Mouse (Mus musculus) liver, embryonic 12.5 days (tissue): Measurements from ENCODE around the gene Wbp1l. TPM values are rescaled to one million over a fixed set of nuclear protein-coding genes. Genes with fewer than 3 reads are reported as not detected.

Experiments
- ATAC-seq: fragments of 200-750 bp; cut with Nextera tagmentation; 2 replicates; pipeline ENCODE4 v1.8.0; 2017; ENCODE audit warnings: moderate number of reproducible peaks, mild to moderate bottlenecking, moderate library complexity
- H3K27ac ChIP-seq: fragments of 300-500 bp; sonication (generic); 2 replicates; pipeline ENCODE4 v1.5.1; 2016; ENCODE audit warnings: mild to moderate bottlenecking
- H3K27me3 ChIP-seq: fragments of 300-500 bp; sonication (generic); replicated peaks from 2 replicates; pipeline ENCODE4 v1.6.1; 2016; ENCODE audit warnings: mild to moderate bottlenecking, moderate library complexity
- H3K36me3 ChIP-seq: fragments of 300-500 bp; sonication (generic); 2 replicates; pipeline ENCODE4 v1.6.1; 2016; ENCODE audit warnings: mild to moderate bottlenecking, moderate library complexity
- H3K4me1 ChIP-seq: fragments of 300-500 bp; sonication (generic); 2 replicates; pipeline ENCODE4 v1.6.1; 2016
- H3K4me2 ChIP-seq: fragments of 300-500 bp; sonication (generic); 2 replicates; pipeline ENCODE4 v1.6.1; 2016; ENCODE audit warnings: mild to moderate bottlenecking, moderate library complexity
- H3K4me3 ChIP-seq: fragments of 300-500 bp; sonication (generic); 2 replicates; pipeline ENCODE4 v1.5.1; 2016; ENCODE audit warnings: mild to moderate bottlenecking, moderate library complexity
- H3K9ac ChIP-seq: fragments of 300-500 bp; sonication (generic); 2 replicates; pipeline ENCODE4 v1.6.1; 2016; ENCODE audit warnings: mild to moderate bottlenecking, moderate library complexity
- H3K9me3 ChIP-seq: fragments of 300-500 bp; sonication (generic); replicated peaks from 2 replicates; pipeline ENCODE4 v1.6.1; 2016; ENCODE audit warnings: mild to moderate bottlenecking, moderate library complexity
- WGBS: fragments of 180-500 bp; shearing (Covaris S2); methylation state at CpG from one replicate; pipeline ENCODE4 v1.1.7; 2016; ENCODE audit not compliant: insufficient replicate concordance; 5-methylcytosine and 5-hydroxymethylcytosine counted together
- polyA plus RNA-seq: library from polyadenylated mRNA; unstranded; fragments of >200 nt; fragmentation: Nextera tagmentation; extraction: Ambion mirVana; gene quantifications from 2 replicates; pipeline ENCODE4 v1.2.1, GENCODE M21; 2016

The Wbp1l gene
- polyA plus RNA-seq, 1 experiment from 2014 or later: 24.9 TPM

DNA sequence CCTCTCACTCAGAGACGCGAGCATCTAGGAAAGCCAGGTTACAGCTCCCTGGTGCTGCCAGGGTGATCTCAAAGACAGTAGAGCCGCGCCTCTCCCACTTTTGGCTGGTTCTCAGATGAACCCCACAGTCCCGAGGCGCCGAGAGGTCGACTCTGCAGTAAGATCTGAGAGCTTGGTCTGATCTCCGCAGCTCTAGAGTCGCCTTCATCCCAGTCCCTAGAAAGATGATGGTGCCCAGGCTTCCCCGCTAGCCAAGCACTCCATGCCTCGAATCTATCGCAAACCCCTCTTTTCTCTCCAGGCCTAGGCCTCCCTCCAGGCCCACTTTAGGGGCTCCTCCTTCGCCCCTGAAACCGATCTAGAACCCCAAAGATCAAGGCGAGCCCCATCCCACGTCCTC, 26.3 kb upstream of the Wbp1l start:
- no peaks in the 10 kb centered on the region for H3K27me3 ChIP-seq
- WGBS: 1% methylated on average over 17 of the region's 17 CpGs
- H3K4me2 ChIP-seq: peak overlapping the region; percentile 94
- ATAC-seq: peak; percentile 22
- H3K4me3 ChIP-seq: peak overlapping the region; percentile 78
- peaks cover 39% of the 10 kb centered on the region for H3K4me1 ChIP-seq
- H3K36me3 ChIP-seq: no peaks in the 10 kb centered on the region
- H3K9me3 ChIP-seq: no peaks in the 10 kb centered on the region
- H3K9ac ChIP-seq: peak overlapping the region; percentile 75
- H3K27ac ChIP-seq: peak overlapping the region; percentile 59

DNA sequence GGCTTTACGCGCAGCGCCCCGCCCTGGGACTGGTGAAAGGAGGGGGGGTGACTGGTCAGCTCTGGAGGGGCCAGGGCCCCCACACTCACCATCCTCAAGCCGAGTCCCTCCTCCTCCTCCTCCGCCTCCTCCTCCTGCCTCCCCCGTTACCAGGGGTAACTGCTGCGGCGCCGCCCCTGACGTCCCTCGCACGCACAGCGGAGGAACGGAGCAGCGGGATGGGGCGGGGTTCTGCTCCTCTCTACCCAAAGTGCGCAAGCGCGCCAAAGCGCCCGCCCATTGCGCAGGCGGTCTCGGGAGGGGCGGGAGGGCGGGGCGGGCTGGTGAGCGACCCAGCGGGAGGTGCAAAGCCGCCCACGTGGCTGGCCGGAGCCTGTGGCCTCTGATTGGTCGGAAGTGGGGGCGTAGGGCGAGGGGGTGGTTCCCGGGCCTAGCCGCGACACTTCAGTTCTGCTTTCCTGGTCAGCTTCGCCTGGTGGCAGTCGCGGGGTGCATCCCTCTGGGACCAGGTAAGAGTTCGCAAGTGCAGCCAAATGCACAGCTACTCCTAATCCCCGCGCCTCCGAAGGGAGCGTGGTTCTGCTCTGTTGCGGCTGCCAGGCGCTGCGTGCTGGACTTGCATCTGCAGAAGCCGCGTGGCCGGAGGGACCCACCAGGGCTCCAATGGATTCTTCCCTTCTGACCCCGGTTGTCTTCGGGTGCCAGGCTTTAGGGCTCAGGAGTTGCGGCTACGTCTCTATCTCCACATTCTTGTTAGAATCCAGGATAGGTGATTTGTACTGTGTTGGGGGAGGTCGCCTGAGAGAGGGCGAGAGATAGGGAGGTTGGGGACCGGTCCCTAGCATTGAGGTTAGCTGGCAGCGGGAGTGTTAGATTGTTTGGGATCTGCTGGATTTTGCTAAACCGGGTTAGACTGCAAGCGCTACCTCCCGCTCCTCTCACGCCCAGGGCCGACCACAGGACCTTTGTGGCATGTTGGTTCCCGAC, 25.6 kb upstream of the Wbp1l start, which contains the start of the genes Arl3 and Sfxn2:
Arl3 (minus strand) TSS at position 248 of the 987 bp plus-strand sequence.
Sfxn2 (plus strand) TSS at position 415 of the 987 bp plus-strand sequence.
- 1% methylated on average over 64 of the region's 67 CpGs for WGBS
- H3K27ac ChIP-seq: peak within 1 kb of the TSS; percentile 79
- peak; percentile 95 for ATAC-seq
- peaks cover 39% of the 10 kb centered on the region for H3K4me1 ChIP-seq
- H3K4me3 ChIP-seq: peak within 1 kb of the TSS; percentile 78
- H3K4me2 ChIP-seq: peak within 1 kb of the TSS; percentile 94
- peak within 1 kb of the TSS; percentile 77 for H3K9ac ChIP-seq
- H3K27me3 ChIP-seq: no peaks in the 10 kb centered on the region
- H3K9me3 ChIP-seq: no peaks in the 10 kb centered on the region
- no peaks in the 10 kb centered on the region for H3K36me3 ChIP-seq

DNA sequence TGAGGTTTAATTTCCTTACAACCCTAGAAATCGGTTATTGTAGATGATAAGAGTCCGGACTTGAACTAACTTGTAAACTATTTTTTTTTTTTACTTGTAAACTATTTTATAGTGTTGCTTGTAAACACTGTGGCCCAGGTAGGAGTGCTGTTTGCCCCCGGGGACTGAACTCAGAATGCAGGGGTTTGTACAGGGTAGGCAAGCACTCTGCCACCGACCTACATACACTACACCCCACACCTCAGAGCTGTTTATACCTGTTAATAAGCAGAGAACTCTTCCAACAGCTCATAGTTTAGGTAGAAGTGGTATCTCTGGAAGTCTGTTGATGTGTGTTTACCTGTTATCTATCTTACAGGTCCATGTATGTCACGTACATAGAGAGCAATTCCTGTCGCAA, 24.9 kb upstream of the Wbp1l start:
- H3K9me3 ChIP-seq: no peaks in the 10 kb centered on the region
- no peaks in the 10 kb centered on the region for H3K27me3 ChIP-seq
- H3K27ac ChIP-seq: 0 out of 2 replicates have a peak overlapping the region, but pooled peaks have one; percentile 79
- H3K4me3 ChIP-seq: peak overlapping the region; percentile 78
- peak overlapping the region; percentile 94 for H3K4me2 ChIP-seq
- peaks cover 47% of the 10 kb centered on the region for H3K4me1 ChIP-seq
- no peaks in the 10 kb centered on the region for H3K36me3 ChIP-seq
- no peak for ATAC-seq
- WGBS: 27% methylated on average over 6 of the region's 6 CpGs
- H3K9ac ChIP-seq: peak overlapping the region; percentile 77

DNA sequence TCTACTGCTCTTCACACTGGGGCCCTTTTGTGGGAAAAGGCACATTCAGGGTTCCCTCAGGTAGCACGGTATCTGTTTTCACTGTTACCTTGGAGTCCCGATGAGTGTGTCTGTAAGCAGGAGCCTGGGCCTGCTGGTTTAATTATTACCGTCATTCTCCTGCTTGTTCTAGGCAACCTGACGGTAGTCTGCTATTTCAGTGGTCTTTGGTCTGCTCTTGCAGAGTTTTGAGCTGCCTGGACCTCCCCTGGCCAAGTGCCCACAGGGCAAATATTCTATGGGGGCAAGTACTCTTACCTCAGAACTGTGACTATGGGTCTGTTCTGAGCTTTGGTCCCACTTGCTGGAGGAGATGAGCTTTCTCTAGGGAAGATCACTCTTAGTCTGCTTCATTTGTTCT, 23.7 kb upstream of the Wbp1l start:
- no peak for ATAC-seq
- WGBS: 42% methylated on average over 4 of the region's 4 CpGs
- Histone ChIP-seq H3K9ac (peak overlapping the region; percentile 23; the same call in 1 of the 2 replicates), H3K36me3 (no peaks in the 10 kb centered on the region), H3K27me3 (no peaks in the 10 kb centered on the region), H3K4me2 (peak overlapping the region; percentile 94), H3K27ac (peak overlapping the region; percentile 70), H3K4me1 (peaks cover 47% of the 10 kb centered on the region), H3K9me3 (no peaks in the 10 kb centered on the region), H3K4me3 (no peak overlapping the region)

GRCm38 (mm10) chr19:46587823-46588508, 10.9 kb upstream of the Wbp1l start:
- 60% methylated on average over 13 of the region's 13 CpGs for WGBS
- Histone ChIP-seq H3K27me3 (no peaks in the 10 kb centered on the region), H3K9me3 (no peaks in the 10 kb centered on the region), H3K4me3 (no peak overlapping the region), H3K27ac (no peak overlapping the region), H3K4me1 (no peaks in the 10 kb centered on the region), H3K4me2 (no peak overlapping the region), H3K9ac (no peak overlapping the region), H3K36me3 (peaks cover 70% of the 10 kb centered on the region)
- ATAC-seq: 0 out of 2 replicates have a peak, but pooled peaks have one; percentile 25

DNA sequence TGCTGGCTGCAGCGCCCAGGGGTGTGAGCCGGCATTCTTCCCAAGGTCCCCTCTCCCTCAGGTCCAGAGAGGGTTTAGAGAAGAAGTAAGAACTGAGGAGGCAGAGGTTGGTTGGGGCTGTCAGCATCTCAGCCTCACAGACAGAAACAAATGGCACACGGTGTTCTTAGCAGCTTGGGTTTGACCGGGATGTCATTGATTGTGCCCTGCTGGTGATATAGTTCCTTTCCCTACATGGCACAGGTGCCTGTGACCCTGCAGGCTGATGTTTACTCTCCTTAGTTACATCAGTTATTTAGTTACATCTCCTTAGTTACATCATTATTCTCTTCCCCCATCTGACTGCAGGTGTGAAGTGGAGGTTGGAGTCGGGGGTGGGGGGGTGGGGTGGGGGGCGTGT, 7.3 kb upstream of the Wbp1l start:
- WGBS: 67% methylated on average over 6 of the region's 6 CpGs
- peaks cover 78% of the 10 kb centered on the region for H3K36me3 ChIP-seq

DNA sequence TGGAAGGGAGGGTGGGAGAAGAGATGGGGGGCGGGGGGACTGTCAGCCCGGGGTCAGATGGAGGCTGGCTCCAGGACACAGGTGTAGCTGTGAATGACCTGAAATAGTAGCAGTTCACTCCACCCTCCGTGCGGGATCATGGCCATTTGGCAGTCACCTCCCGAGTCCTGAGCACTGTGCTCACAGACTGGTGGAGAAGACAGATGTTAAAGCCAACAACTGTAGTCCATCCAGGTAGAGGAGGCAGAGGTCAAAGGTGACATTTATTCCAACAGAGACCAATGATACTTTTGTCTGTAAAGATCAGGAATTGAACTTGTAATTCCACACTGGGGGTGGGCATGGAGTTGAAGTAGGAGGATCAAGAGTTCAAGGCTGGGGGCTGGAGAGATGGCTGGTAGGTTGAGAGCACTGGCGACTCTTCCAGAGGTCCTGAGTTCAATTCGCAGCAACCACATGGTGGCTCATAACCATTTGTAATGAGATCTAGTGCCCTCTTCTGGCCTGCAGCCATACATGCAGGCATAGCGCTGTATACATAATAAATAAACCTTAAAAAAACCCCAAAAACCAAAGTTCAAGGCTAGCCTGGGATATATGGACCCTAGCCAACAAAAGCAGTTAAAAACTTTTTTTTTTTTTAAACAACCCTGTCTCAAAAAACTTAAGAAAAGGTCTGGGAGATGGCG, 6.0 kb upstream of the Wbp1l start:
- Histone ChIP-seq H3K27ac (no peak overlapping the region), H3K36me3 (peaks cover 78% of the 10 kb centered on the region), H3K27me3 (no peaks in the 10 kb centered on the region), H3K9ac (no peak overlapping the region), H3K4me2 (no peak overlapping the region), H3K4me3 (no peak overlapping the region), H3K9me3 (no peaks in the 10 kb centered on the region), H3K4me1 (peaks cover under 1% of the 10 kb centered on the region)
- no peak; the same call in 1 of the 2 replicates for ATAC-seq
- whole genome bisulfite sequencing: 84% methylated on average over 9 of the region's 9 CpGs

More for the DNA sequence above, 7.3 kb upstream of the Wbp1l start:
- ATAC-seq: no peak
- H3K4me3 ChIP-seq: no peak overlapping the region
- H3K4me1 ChIP-seq: no peaks in the 10 kb centered on the region
- H3K9me3 ChIP-seq: no peaks in the 10 kb centered on the region
- H3K4me2 ChIP-seq: no peak overlapping the region
- H3K27ac ChIP-seq: no peak overlapping the region
- H3K9ac ChIP-seq: no peak overlapping the region
- no peaks in the 10 kb centered on the region for H3K27me3 ChIP-seq

DNA sequence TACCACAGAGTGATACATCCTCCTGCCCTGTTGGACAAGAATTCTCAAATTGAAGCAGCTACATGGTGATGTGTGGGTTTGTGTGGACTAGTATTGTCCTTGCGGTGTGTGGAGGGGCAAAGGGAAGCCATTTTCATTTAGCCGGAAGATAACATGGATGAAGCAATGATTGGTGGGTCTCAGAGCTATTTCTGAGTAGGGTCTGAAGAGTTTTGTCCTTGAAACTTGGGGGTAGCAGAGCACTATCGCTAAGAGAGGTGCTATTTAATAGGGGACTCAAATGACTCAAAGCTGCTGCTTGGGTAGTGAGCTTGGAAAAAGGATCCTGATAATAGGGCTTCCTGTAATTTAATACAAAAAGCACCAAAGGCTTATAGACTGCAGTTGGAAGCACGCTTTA, 697 bp upstream of the Wbp1l start:
- no peaks in the 10 kb centered on the region for H3K9me3 ChIP-seq
- peak overlapping the region; percentile 95 for H3K4me2 ChIP-seq
- H3K36me3 ChIP-seq: peaks cover 36% of the 10 kb centered on the region
- ATAC-seq: no peak
- no peaks in the 10 kb centered on the region for H3K27me3 ChIP-seq
- no peak overlapping the region for H3K9ac ChIP-seq
- no peak overlapping the region for H3K27ac ChIP-seq
- WGBS: 79% methylated on average over 4 of the region's 4 CpGs
- peaks cover 43% of the 10 kb centered on the region for H3K4me1 ChIP-seq
- peak overlapping the region; percentile 99 for H3K4me3 ChIP-seq

- Histone ChIP-seq H3K4me1 (peaks cover 43% of the 10 kb centered on the region), H3K9me3 (no peaks in the 10 kb centered on the region), H3K27ac (peak overlapping the region; percentile 80), H3K36me3 (peaks cover 38% of the 10 kb centered on the region), H3K27me3 (no peaks in the 10 kb centered on the region), H3K4me2 (peak overlapping the region; percentile 95), H3K4me3 (peak overlapping the region; percentile 99), H3K9ac (peak overlapping the region; percentile 89)
- WGBS: 14% methylated on average over 22 of the region's 22 CpGs
- no peak for ATAC-seq
Measured at GRCm38 (mm10) chr19:46599375-46600256, 732 bp downstream of the Wbp1l start.

- H3K27me3 ChIP-seq: no peaks in the 10 kb centered on the region
- 58% methylated on average over 4 of the region's 4 CpGs for WGBS
- 0 out of 2 replicates have a peak overlapping the region, but pooled peaks have one; percentile 57 for H3K27ac ChIP-seq
- no peak for ATAC-seq
- peak overlapping the region; percentile 89; the same call in 1 of the 2 replicates for H3K9ac ChIP-seq
- H3K4me1 ChIP-seq: peaks cover 43% of the 10 kb centered on the region
- H3K4me2 ChIP-seq: peak overlapping the region; percentile 95
- no peaks in the 10 kb centered on the region for H3K9me3 ChIP-seq
- H3K4me3 ChIP-seq: peak overlapping the region; percentile 99; the same call in 1 of the 2 replicates
- H3K36me3 ChIP-seq: peaks cover 30% of the 10 kb centered on the region; the same call in 1 of the 2 replicates
Measured at GRCm38 (mm10) chr19:46600371-46600770, 1.5 kb downstream of the Wbp1l start.
